Mouse (Mus musculus) thymus, postnatal 10 days (tissue): Measurements from ENCODE around the gene Pxn.

Experiments
- DNase-seq, 2 experiments: peaks; one replicate each; pipeline ENCODE4 v3.0.0; 2021; ENCODE audit warnings: low spot score in 2 of 2

The Pxn gene

GRCm38 (mm10) chr5:115578922-115579321 is 72.4 kb downstream of the Pxn start:
- no peak for DNase-seq

GRCm38 (mm10) chr5:115579363-115579762 is 72.9 kb downstream of the Pxn start:
- no peak for DNase-seq

- no peak for DNase-seq
These were observed 73.9 kb downstream of the Pxn start for GRCm38 (mm10) chr5:115580229-115581001.

- no peak for DNase-seq
These were observed 75.2 kb downstream of the Pxn start for GRCm38 (mm10) chr5:115581662-115582061.

- no peak for DNase-seq
These were observed 79.1 kb downstream of the Pxn start for GRCm38 (mm10) chr5:115585616-115586015.

GRCm38 (mm10) chr5:115586166-115586565 is 79.7 kb downstream of the Pxn start:
- no peak for DNase-seq

- no peak for DNase-seq
These were observed 80.3 kb downstream of the Pxn start for GRCm38 (mm10) chr5:115586780-115587179.

GRCm38 (mm10) chr5:115591028-115591427 is 84.6 kb downstream of the Pxn start:
- DNase-seq, result no peak

GRCm38 (mm10) chr5:115591506-115591905 is 85.0 kb downstream of the Pxn start:
- no peak for DNase-seq

- no peak for DNase-seq
These were observed 97.1 kb downstream of the Pxn start for GRCm38 (mm10) chr5:115603561-115603960.
